In genomic region chr12:21284761-21285441, GRCm38 (mm10) we compare ENCODE assay signal across 8 mouse cellular contexts. TPM values are rescaled to one million over a fixed set of nuclear protein-coding genes. Genes with fewer than 3 reads are reported as not detected.
DNase-seq lines count a peak whose midpoint lies in the region; ATAC-seq and TF ChIP-seq lines count a peak whose summit lies in the region.

TSS of gene Cpsf3 (plus strand) at chr12:21285391.

- H3K4me2 ChIP-seq in limb, embryonic 14.5 days (replicated peaks; ENCODE audit: low read depth, low read length, severe bottlenecking): peak within 1 kb of the TSS; percentile 70

- H3K9ac ChIP-seq in limb, embryonic 14.5 days (ENCODE audit: low read depth, low read length, severe bottlenecking): peak within 1 kb of the TSS; percentile 86

- H3K4me1 ChIP-seq in kidney, adult 2 months (ENCODE audit: control insufficient read depth, insufficient read depth, low read length): peaks cover 6% of the 10 kb centered on the region
- peaks cover 41% of the 10 kb centered on the region for H3K4me1 ChIP-seq in E14TG2a.4 (replicated peaks; ENCODE audit: low read depth, low read length)
- peaks cover 19% of the 10 kb centered on the region for H3K4me1 ChIP-seq in forebrain, embryonic 10.5 days
- H3K4me1 ChIP-seq in limb, embryonic 14.5 days (ENCODE audit: control insufficient read depth, insufficient read depth, low read length): peaks cover 4% of the 10 kb centered on the region; the same call in 1 of the 2 replicates
- peaks cover 4% of the 10 kb centered on the region; the same call in 1 of the 2 replicates for H3K4me1 ChIP-seq in small intestine, adult 2 months (ENCODE audit: control insufficient read depth, insufficient read depth, insufficient read length, low read length)

- TF ChIP-seq POLR2A in kidney, adult 2 months (IDR thresholded peaks at IDR 0.05; ENCODE audit: low read depth, low read length): no peak
- TF ChIP-seq POLR2A in limb, embryonic 14.5 days (IDR thresholded peaks at IDR 0.05; ENCODE audit: borderline replicate concordance, extremely low read depth, insufficient read depth, insufficient read length): no peak
- TF ChIP-seq POLR2A in small intestine, adult 2 months (IDR thresholded peaks at IDR 0.05; ENCODE audit: low read depth, low read length): no peak; the same call in 1 of the 2 replicates

- ATAC-seq in limb, embryonic 14.5 days (ENCODE audit: low FRiP score, low read depth): no peak

- H3K9me3 ChIP-seq in E14TG2a.4 (ENCODE audit: low read length): no peaks in the 10 kb centered on the region
- H3K9me3 ChIP-seq in forebrain, embryonic 10.5 days: no peaks in the 10 kb centered on the region
- H3K9me3 ChIP-seq in limb, embryonic 14.5 days (ENCODE audit: control insufficient read depth, low read length): no peaks in the 10 kb centered on the region

- H3K27me3 ChIP-seq in kidney, adult 2 months (replicated peaks; ENCODE audit: control insufficient read depth, insufficient read depth, low read length): no peaks in the 10 kb centered on the region
- no peaks in the 10 kb centered on the region for H3K27me3 ChIP-seq in E14TG2a.4 (ENCODE audit: insufficient read depth, low read length)
- H3K27me3 ChIP-seq in forebrain, embryonic 10.5 days (ENCODE audit: poor library complexity, severe bottlenecking): no peaks in the 10 kb centered on the region
- no peaks in the 10 kb centered on the region for H3K27me3 ChIP-seq in limb, embryonic 14.5 days (ENCODE audit: control insufficient read depth, insufficient read depth, low read length)
- no peaks in the 10 kb centered on the region for H3K27me3 ChIP-seq in small intestine, adult 2 months (ENCODE audit: control insufficient read depth, insufficient read depth, low read length)

- peak within 1 kb of the TSS; percentile 85 for H3K27ac ChIP-seq in kidney, adult 2 months (ENCODE audit: insufficient read depth, low read depth, low read length)
- peak within 1 kb of the TSS; percentile 92 for H3K27ac ChIP-seq in forebrain, embryonic 10.5 days
- H3K27ac ChIP-seq in limb, embryonic 14.5 days (replicated peaks; ENCODE audit: low read depth, low read length): peak within 1 kb of the TSS; percentile 89
- H3K27ac ChIP-seq in small intestine, adult 2 months (ENCODE audit: insufficient read depth, low read depth, low read length): peak within 1 kb of the TSS; percentile 68

- 57% methylated on average over 11 of the region's 11 CpGs for WGBS in kidney, adult 2 months
- 56% methylated on average over 11 of the region's 11 CpGs for WGBS in forebrain, embryonic 10.5 days
- WGBS in limb, embryonic 14.5 days: 53% methylated on average over 11 of the region's 11 CpGs
- 56% methylated on average over 11 of the region's 11 CpGs for WGBS in small intestine, adult 2 months

- peak within 1 kb of the TSS; percentile 98 for H3K4me3 ChIP-seq in kidney, adult 2 months (ENCODE audit: insufficient read depth, low read depth, low read length)
- peak within 1 kb of the TSS; percentile 97 for H3K4me3 ChIP-seq in E14TG2a.4 (replicated peaks; ENCODE audit: low read length)
- peak within 1 kb of the TSS; percentile 84 for H3K4me3 ChIP-seq in forebrain, embryonic 10.5 days
- peak within 1 kb of the TSS; percentile 89 for H3K4me3 ChIP-seq in limb, embryonic 14.5 days (replicated peaks; ENCODE audit: low read length)
- peak within 1 kb of the TSS; percentile 85 for H3K4me3 ChIP-seq in small intestine, adult 2 months (ENCODE audit: low read depth, low read length)

- no peak for DNase-seq in kidney, adult 2 months
- no peak for DNase-seq in kidney, postnatal 4 days
- DNase-seq in forebrain, embryonic 10.5 days (ENCODE audit: extremely low spot score, low spot score): no peak
- no peak for DNase-seq in heart, postnatal 4 days
- no peak for DNase-seq in limb, embryonic 14.5 days (ENCODE audit: low spot score)
- DNase-seq in right cerebral cortex, postnatal 14 days: no peak

- H3K36me3 ChIP-seq in kidney, adult 2 months (ENCODE audit: control insufficient read depth, insufficient read depth, low read length): no peaks in the 10 kb centered on the region
- H3K36me3 ChIP-seq in E14TG2a.4 (ENCODE audit: insufficient read depth, low read length): peaks cover 17% of the 10 kb centered on the region
- peaks cover 15% of the 10 kb centered on the region for H3K36me3 ChIP-seq in forebrain, embryonic 10.5 days (replicated peaks)
- H3K36me3 ChIP-seq in limb, embryonic 14.5 days (ENCODE audit: control insufficient read depth, insufficient read depth, low read length): peaks cover 4% of the 10 kb centered on the region
- H3K36me3 ChIP-seq in small intestine, adult 2 months (ENCODE audit: control insufficient read depth, insufficient read depth, low read length): no peaks in the 10 kb centered on the region

- no peak for TF ChIP-seq CTCF in kidney, adult 2 months (conservative IDR thresholded peaks at IDR 0.05; ENCODE audit: insufficient read depth, insufficient read length, low read depth, low read length)
- no peak for TF ChIP-seq CTCF in E14TG2a.4 (conservative IDR thresholded peaks at IDR 0.05; ENCODE audit: low read length)
- TF ChIP-seq CTCF in small intestine, adult 2 months (IDR thresholded peaks at IDR 0.05; ENCODE audit: extremely low read depth, insufficient read length, insufficient replicate concordance, low read depth, low read length): no peak

RNA-seq across cellular contexts. Expression of gene Cpsf3, which starts in this region (rescaled TPM):
- 28.2 and 32.1 TPM in 2 replicates for polyA plus RNA-seq in kidney, adult 2 months (2012; rRNA removed)
- 139 and 149 TPM in 2 replicates for polyA plus RNA-seq in forebrain, embryonic 10.5 days (2016; fragmentation: Nextera tagmentation; extraction: Ambion mirVana)
- total RNA-seq in heart, postnatal 4 days (2021): 10 to 100 TPM; 42.4 to 43.7 TPM
- 66.2 and 70.0 TPM in 2 replicates for polyA plus RNA-seq in limb, embryonic 14.5 days (2012; rRNA removed)
- 98.7 and 100 TPM in 2 replicates for polyA plus RNA-seq in limb, embryonic 14.5 days (2014; fragmentation: Nextera tagmentation; extraction: Ambion mirVana)
- polyA plus RNA-seq in small intestine, adult 2 months (2012; rRNA removed): 3.7 and 9.9 TPM in 2 replicates
